Mouse (Mus musculus): ENCODE data around the gene Rbbp4.

DNA sequence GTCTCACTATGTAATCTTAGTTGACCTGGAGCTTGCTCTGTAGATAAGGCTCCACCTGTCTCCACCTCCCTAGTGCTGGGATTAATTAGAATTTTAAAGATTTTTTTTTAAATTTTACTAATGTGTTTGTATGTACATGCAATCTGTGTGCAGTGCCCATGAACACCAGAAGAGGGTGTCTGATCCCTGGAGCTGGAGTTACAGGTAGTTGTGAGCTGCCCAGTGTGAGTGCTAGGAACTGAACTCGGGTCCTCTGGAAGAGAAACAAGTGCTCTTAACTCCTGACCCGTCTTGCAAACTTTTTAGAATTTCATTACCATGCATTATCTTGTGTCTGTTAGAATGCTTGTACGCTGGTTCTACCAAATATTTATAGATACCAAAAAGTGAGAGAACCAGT lies 36.2 kb upstream of the Rbbp4 start:
- TF ChIP-seq CTCF (IDR thresholded peaks at IDR 0.05; ENCODE audit: low read depth) (peak; percentile 44), EP300 (optimal IDR thresholded peaks at IDR 0.05) (no peak)
